Mouse (Mus musculus) cerebellum, adult 2 months (tissue): ENCODE measurements around the gene Stxbp4.

Experiments
- CTCF ChIP-seq: fragments of 200-500 bp; IDR thresholded peaks from 2 replicates; pipeline ENCODE4 v1.5.1; 2011; ENCODE audit warnings: low read depth, mild to moderate bottlenecking, control low read depth, low read length, moderate library complexity, borderline replicate concordance; ENCODE audit not compliant: insufficient read depth
- POLR2A ChIP-seq: fragments of 200-500 bp; IDR thresholded peaks from 2 replicates; pipeline ENCODE4 v1.6.1; 2011; ENCODE audit warnings: low read length, control low read depth, borderline replicate concordance; ENCODE audit not compliant: insufficient read depth

DNA sequence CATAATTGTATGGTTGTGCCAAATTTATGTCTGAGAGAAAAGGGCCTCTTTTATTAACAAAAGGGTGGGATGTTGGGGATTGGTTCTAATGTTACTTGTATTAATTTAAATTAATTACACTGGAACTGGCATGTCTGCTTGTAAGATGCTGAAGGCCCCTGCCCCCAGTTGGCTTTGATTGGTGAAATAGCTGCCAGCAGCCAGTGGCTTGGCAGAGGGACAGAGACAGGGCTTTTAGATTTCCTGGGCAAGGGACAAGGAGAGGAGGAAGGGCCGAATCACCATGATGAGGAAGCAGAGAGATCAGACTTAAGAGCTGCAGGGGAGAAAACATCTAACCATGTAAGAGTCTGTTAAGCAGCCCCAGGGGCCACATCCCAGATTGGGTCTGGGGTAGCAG, 46.9 kb downstream of the Stxbp4 start:
- TF ChIP-seq CTCF (no peak), POLR2A (no peak)
